Mouse (Mus musculus) limb, embryonic 11.5 days (tissue): Measurements from ENCODE around the gene Dip2c. TPM values are rescaled to one million over a fixed set of nuclear protein-coding genes. Genes with fewer than 3 reads are reported as not detected.

Experiments
- ATAC-seq: fragments of 200-750 bp; cut with Nextera tagmentation; 2 replicates; pipeline ENCODE4 v1.8.0; 2017; ENCODE audit warnings: low read depth; ENCODE audit not compliant: insufficient number of reproducible peaks, low FRiP score, low TSS enrichment
- DNase-seq: peaks from one replicate; pipeline ENCODE4 v3.0.0-alpha.2; 2015; ENCODE audit warnings: low spot score
- H3K27ac ChIP-seq: fragments of 300-500 bp; sonication (generic); replicated peaks from 2 replicates; pipeline ENCODE4 v1.5.1; 2014; ENCODE audit warnings: low read depth, mild to moderate bottlenecking, low read length
- H3K27me3 ChIP-seq: fragments of 300-500 bp; sonication (generic); 2 replicates; pipeline ENCODE4 v1.6.1; 2014; ENCODE audit warnings: mild to moderate bottlenecking, low read length, mixed read lengths; ENCODE audit not compliant: control insufficient read depth, insufficient read depth
- H3K36me3 ChIP-seq: fragments of 300-500 bp; sonication (generic); 2 replicates; pipeline ENCODE4 v1.6.1; 2014; ENCODE audit warnings: mild to moderate bottlenecking, low read length, moderate library complexity, mixed read lengths; ENCODE audit not compliant: control insufficient read depth, insufficient read depth
- H3K4me1 ChIP-seq: fragments of 300-500 bp; sonication (generic); 2 replicates; pipeline ENCODE4 v1.6.1; 2014; ENCODE audit warnings: low read length, mixed read lengths; ENCODE audit not compliant: control insufficient read depth, insufficient read depth
- H3K4me2 ChIP-seq: fragments of 300-500 bp; sonication (generic); 2 replicates; pipeline ENCODE4 v1.6.1; 2014; ENCODE audit warnings: low read depth, mild to moderate bottlenecking, moderate library complexity; ENCODE audit not compliant: severe bottlenecking
- H3K4me3 ChIP-seq: fragments of 300-500 bp; sonication (generic); 2 replicates; pipeline ENCODE4 v1.5.1; 2014; ENCODE audit warnings: low read depth, low read length
- H3K9ac ChIP-seq: fragments of 300-500 bp; sonication (generic); 2 replicates; pipeline ENCODE4 v1.6.1; 2014; ENCODE audit warnings: mild to moderate bottlenecking, low read length
- H3K9me3 ChIP-seq: fragments of 300-500 bp; sonication (generic); 2 replicates; pipeline ENCODE4 v1.6.1; 2016; ENCODE audit warnings: low read length; ENCODE audit not compliant: control insufficient read depth
- WGBS: fragments of 180-500 bp; shearing (Covaris S2); extraction: QIAGEN DNeasy Blood & Tissue Kit; methylation state at CpG from one replicate; pipeline ENCODE4 v1.1.7; 2014; 5-methylcytosine and 5-hydroxymethylcytosine counted together
- polyA plus RNA-seq: library from polyadenylated mRNA; unstranded; fragments of >200 nt; fragmentation: Nextera tagmentation; extraction: Ambion mirVana; gene quantifications from 2 replicates; pipeline ENCODE4 v1.2.1, GENCODE M21; 2014

Dip2c gene
- polyA plus RNA-seq, 1 experiment from 2014 or later: 5.5 TPM

DNA sequence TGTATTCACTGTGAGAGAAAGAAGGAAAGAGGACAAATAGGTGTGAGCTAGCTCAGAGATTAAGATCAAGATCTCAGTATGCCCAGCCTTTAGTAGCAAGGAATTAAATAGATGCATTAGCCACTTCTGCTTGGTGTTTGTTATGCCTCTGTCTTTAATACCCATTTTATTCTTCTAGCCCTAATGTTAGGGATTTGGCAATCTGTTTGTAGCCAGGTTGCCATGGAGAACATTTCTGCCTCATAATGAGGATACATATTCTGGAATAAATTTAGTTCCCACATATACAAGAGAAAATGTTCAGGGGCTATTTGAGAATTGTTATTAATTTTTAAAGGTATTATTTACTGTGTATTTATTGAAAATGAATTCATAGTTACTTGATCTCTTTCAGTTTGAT, 374.3 kb downstream of the Dip2c start:
- no peak overlapping the region for H3K4me2 ChIP-seq
- no peaks in the 10 kb centered on the region for H3K9me3 ChIP-seq
- no peaks in the 10 kb centered on the region for H3K4me1 ChIP-seq
- ATAC-seq (no peak), DNase-seq (no peak)
- no peaks in the 10 kb centered on the region for H3K36me3 ChIP-seq
- H3K27ac ChIP-seq: no peak overlapping the region
- no peak overlapping the region for H3K9ac ChIP-seq
- H3K27me3 ChIP-seq: no peaks in the 10 kb centered on the region
- H3K4me3 ChIP-seq: no peak overlapping the region

DNA sequence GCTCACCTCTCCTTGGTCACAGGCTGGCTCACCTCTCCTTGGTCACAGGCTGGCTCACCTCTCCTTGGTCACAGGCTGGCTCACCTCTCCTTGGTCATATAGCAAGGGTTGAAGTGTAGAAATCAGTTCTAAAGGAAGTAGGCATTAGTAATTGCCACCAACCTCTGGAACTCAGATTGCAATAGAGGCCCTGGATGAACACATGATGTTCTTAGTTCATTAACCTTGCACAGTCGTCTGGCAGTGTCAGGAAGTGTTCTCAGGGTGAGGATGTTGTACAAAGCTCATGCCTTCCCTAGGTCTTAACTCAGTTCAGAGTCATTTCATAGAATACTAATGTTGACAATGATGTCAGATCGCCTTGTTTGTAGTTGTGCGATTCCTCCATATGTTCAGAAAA, 376.7 kb downstream of the Dip2c start:
- Histone ChIP-seq H3K4me1 (no peaks in the 10 kb centered on the region), H3K9me3 (no peaks in the 10 kb centered on the region), H3K27me3 (no peaks in the 10 kb centered on the region), H3K36me3 (no peaks in the 10 kb centered on the region), H3K4me3 (no peak overlapping the region), H3K27ac (no peak overlapping the region), H3K9ac (no peak overlapping the region), H3K4me2 (no peak overlapping the region)
- DNase-seq (no peak), ATAC-seq (no peak)
- WGBS: 83% methylated on average over 3 of the region's 3 CpGs

DNA sequence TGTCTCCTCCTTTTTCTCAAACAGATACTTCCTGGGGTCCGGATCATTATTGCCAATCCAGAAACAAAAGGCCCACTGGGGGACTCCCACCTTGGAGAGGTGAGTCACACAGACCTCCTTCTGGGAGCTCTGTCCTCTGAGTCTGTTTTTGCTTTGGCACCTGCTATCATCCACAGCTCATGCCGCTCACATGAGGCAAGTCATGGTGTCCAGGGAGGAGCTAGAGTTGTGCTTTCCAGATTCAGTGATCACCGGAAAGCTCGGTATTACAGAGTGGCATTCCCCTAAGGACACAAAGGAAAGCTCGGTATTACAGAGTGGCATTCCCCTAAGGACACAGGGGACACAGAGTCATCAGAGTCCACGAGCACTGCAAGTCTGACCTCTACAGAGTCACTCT, 380.3 kb downstream of the Dip2c start:
- H3K4me2 ChIP-seq: no peak overlapping the region
- 92% methylated on average over 6 of the region's 6 CpGs for WGBS
- H3K27me3 ChIP-seq: no peaks in the 10 kb centered on the region
- H3K36me3 ChIP-seq: no peaks in the 10 kb centered on the region
- no peaks in the 10 kb centered on the region for H3K4me1 ChIP-seq
- H3K27ac ChIP-seq: no peak overlapping the region
- DNase-seq: no peak
- ATAC-seq: no peak
- H3K9me3 ChIP-seq: no peaks in the 10 kb centered on the region
- no peak overlapping the region for H3K4me3 ChIP-seq
- H3K9ac ChIP-seq: no peak overlapping the region

DNA sequence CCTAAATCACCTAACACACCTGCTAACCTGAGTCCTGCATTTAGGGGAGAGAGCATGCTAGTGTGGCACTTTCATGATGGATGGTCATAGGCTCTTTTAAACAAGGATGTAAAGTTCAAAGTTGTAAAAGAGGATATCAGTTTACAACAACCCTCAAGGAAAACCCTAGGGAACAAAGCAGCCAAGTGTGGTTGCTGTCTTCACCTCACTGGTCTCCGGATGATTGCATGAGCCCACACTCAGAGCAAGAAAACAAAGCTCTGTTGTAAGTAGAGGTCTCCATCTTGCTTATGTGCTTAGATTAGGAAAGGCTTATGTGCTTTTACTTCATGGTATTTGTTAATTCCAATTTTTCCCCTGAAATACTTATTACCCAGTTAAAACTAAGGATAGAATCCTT, 384.4 kb downstream of the Dip2c start:
- Histone ChIP-seq H3K4me3 (no peak overlapping the region), H3K4me1 (no peaks in the 10 kb centered on the region), H3K36me3 (no peaks in the 10 kb centered on the region), H3K9ac (no peak overlapping the region), H3K9me3 (no peaks in the 10 kb centered on the region), H3K27ac (no peak overlapping the region), H3K27me3 (no peaks in the 10 kb centered on the region), H3K4me2 (no peak overlapping the region)
- 53% methylated on average over 1 of the region's 1 CpGs for WGBS
- no peak for ATAC-seq
- no peak for DNase-seq

DNA sequence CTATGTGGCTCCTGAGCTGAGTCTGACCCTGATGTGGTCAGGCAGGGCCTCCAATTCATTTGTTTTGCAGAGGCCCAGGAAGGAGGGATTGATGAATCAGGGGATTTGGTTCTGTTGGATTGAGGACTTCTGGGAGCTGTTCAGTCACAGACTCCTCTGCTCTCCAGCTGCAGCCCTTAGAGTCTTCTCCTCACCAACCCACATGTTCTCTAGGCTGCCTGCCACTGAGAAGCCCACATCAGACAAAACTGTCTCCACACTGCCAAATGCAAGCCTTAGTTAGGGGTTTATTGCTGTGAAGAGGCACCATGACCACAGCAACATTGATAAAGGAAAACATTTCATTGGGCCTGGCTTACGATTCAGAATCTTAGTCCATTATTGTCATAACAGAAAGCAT, 387.3 kb downstream of the Dip2c start:
- Histone ChIP-seq H3K27ac (no peak overlapping the region), H3K36me3 (no peaks in the 10 kb centered on the region), H3K9me3 (no peaks in the 10 kb centered on the region), H3K4me3 (no peak overlapping the region), H3K4me1 (no peaks in the 10 kb centered on the region), H3K27me3 (no peaks in the 10 kb centered on the region), H3K4me2 (no peak overlapping the region), H3K9ac (no peak overlapping the region)
- ATAC-seq: no peak
- DNase-seq: no peak
- WGBS: 87% methylated on average over 1 of the region's 1 CpGs

DNA sequence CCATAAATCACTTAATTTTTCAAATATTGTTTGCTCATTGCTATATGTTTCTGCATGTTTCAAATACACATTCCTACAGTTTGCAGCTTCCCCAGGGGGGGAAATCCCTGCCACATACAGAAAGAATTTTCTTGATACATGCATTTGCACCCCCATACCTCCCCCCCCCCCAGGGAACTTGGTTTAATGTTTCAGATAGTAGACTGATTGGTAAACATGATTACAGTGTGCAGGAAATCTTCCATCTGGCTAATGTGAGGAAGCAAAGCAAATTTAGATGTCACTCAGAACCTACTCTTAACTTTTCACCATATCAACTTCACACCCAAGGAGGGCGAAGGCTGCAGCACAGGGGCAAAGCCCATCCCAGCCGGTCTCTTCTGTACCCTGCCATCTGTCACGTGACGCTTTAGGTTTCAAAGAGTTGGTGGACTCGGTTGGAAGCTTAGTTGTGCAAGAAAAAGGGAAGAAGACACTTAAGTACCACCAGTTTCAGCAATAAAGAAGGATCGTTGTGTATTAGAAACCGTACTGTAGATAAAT, 391.7 kb downstream of the Dip2c start:
- Histone ChIP-seq H3K36me3 (no peaks in the 10 kb centered on the region), H3K4me2 (no peak overlapping the region), H3K9me3 (no peaks in the 10 kb centered on the region), H3K4me3 (no peak overlapping the region), H3K27me3 (no peaks in the 10 kb centered on the region), H3K9ac (no peak overlapping the region), H3K27ac (no peak overlapping the region), H3K4me1 (no peaks in the 10 kb centered on the region)
- DNase-seq (no peak), ATAC-seq (no peak)
- WGBS: 76% methylated on average over 7 of the region's 7 CpGs

DNA sequence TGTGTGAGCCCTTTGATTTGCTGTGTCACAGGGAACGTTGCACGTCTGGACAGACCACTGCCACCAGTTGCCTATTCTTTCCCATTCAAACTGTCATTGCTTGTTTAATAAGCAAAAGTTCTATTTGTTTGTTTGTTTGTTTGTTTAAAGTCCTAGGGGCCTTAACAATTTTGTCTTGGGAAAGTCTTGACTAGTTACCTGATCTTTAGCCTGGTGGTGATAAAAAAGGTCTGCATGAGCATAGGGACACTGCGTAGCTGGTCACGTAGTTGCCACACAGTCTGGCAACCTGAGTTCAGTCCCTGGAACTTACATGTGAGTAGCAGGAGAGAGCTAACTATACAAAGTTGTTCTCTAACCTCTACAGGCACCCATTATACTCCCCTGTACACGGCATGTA, 392.9 kb downstream of the Dip2c start:
- Histone ChIP-seq H3K27ac (no peak overlapping the region), H3K4me1 (no peaks in the 10 kb centered on the region), H3K4me3 (no peak overlapping the region), H3K4me2 (no peak overlapping the region), H3K36me3 (no peaks in the 10 kb centered on the region), H3K9me3 (no peaks in the 10 kb centered on the region), H3K27me3 (no peaks in the 10 kb centered on the region), H3K9ac (no peak overlapping the region)
- WGBS: 89% methylated on average over 5 of the region's 5 CpGs
- DNase-seq: no peak
- ATAC-seq: no peak

DNA sequence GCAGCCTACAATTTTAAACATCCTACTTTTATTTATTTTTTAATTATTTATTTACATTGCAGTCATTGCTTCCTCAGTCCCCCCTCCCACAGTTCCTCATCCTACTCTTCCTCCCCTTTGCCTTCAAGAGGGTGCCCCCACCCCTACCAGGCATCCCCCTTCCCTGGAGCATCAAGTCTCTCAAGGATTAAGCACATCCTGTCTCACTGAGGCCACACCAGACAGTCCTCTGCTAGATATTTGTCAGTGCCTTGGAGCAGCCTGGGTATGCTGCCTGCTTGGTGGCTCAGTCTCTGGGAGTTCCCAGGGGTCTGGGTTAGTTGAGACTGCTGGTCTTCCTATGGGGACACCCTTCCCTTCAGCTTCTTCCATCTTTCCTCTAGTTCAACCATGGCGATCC, 397.8 kb downstream of the Dip2c start:
- Histone ChIP-seq H3K36me3 (no peaks in the 10 kb centered on the region), H3K9me3 (no peaks in the 10 kb centered on the region), H3K4me2 (no peak overlapping the region), H3K27me3 (no peaks in the 10 kb centered on the region), H3K27ac (no peak overlapping the region), H3K4me1 (no peaks in the 10 kb centered on the region), H3K9ac (no peak overlapping the region), H3K4me3 (no peak overlapping the region)
- DNase-seq: no peak
- 79% methylated on average over 1 of the region's 1 CpGs for WGBS
- ATAC-seq: no peak

DNA sequence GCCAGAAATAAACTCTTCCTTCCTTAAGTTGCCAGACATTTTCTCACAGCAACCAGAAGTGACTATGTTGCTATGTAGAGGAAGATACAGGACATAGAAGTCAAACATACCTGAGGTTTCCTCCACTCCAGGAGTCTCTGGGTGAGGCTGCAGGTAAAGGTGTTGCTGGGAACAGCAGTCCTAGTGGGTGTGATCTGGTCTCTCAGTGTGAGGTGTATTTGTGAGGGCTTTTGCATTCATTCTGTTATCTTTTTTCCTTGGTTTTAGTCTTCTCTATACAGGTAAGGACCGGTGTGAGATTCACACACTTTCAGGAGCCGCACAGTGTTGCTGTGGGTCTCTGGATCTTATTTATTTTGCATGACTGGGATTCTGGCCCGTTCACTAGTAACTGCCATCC, 405.2 kb downstream of the Dip2c start:
- DNase-seq: no peak
- no peak for ATAC-seq
- H3K36me3 ChIP-seq: peaks cover 10% of the 10 kb centered on the region; the same call in 1 of the 2 replicates
- no peak overlapping the region for H3K9ac ChIP-seq
- 94% methylated on average over 3 of the region's 3 CpGs for WGBS
- H3K4me1 ChIP-seq: no peaks in the 10 kb centered on the region
- H3K27me3 ChIP-seq: no peaks in the 10 kb centered on the region
- no peak overlapping the region for H3K4me3 ChIP-seq
- H3K27ac ChIP-seq: no peak overlapping the region
- no peak overlapping the region for H3K4me2 ChIP-seq
- no peaks in the 10 kb centered on the region for H3K9me3 ChIP-seq
